Mouse (Mus musculus) spleen, postnatal 4 days (tissue): ENCODE results near the gene Ptges3.

Experiments
- DNase-seq, 2 experiments: peaks; one replicate each; pipeline ENCODE4 v3.0.0; 2022; ENCODE audit warnings: low spot score in 2 of 2

The Ptges3 gene

GRCm38 (mm10) chr10:128092506-128093495 is 34.0 kb downstream of the Ptges3 start:
- peak; percentile 83 to 89 for DNase-seq

DNA sequence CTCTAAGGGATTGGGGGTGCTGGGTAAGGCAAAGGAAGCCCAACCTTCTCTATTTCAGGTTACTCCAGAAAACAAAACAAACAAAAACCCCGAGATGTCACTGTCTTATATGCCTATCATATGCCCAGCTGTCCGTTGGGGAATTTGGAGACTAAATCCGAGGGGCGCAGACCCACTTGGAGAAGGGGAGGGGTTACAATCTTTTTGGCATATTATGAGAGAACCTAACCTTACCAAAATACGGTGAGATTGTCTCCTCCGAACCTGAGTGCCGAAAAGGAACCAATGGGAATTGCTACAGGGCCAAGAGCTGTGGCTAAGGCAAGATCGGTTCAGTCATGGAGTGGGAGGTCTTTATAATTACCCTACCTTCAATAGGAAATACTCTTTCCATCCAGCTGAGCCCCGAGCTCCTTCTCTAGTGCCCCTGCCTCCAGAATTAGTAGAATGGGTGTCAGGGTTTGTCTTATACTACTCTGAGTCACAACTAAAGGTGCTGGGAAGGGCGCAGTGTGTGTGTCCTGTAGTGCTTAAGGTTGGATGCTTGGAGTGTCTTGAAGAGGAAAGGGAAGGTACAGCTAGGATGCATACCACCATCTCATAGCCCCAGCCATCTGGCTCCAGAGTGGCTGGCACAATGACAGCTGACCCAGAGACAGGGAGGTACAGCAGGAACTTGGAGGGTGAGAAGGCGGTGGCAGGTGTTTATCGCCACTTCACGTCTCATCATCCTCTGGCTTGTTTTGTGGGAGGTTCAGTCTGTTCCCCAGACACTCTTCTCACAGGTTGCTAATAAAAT is 34.9 kb downstream of the Ptges3 start:
- DNase-seq = peak; percentile 69 to 84

GRCm38 (mm10) chr10:128094340-128094968 is 35.7 kb downstream of the Ptges3 start:
- peak; percentile 93 to 96 for DNase-seq

DNA sequence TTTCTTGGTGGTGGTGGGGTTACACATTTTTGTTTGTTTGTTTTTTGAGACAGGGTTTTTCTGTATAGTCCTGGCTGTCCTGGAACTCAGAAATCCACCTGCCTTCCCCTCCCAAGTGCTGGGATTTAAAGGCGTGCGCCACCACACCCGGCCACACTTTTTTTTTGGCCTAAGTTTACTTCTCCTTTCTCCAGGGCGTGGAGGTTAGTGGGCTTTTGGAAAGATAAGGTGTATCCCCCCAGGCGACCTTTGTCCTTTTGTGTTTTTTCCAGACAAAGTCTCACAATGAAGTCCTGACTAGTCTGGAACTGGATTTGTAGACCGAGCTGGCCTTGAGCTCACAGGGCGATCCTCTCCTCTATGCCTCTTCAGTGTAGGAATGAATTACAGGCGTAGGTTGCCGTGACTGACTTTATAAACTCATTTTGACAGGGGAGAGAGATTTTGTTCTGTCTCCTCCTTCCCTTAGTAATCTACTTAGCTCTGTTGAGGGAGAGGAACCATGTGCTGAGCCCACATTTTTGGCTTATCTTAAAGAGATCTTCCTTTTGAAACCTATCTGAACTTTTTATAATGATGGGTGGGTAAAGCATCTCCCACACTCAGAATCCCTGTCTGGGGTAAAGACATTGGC is 36.4 kb downstream of the Ptges3 start:
- DNase-seq = no peak

DNA sequence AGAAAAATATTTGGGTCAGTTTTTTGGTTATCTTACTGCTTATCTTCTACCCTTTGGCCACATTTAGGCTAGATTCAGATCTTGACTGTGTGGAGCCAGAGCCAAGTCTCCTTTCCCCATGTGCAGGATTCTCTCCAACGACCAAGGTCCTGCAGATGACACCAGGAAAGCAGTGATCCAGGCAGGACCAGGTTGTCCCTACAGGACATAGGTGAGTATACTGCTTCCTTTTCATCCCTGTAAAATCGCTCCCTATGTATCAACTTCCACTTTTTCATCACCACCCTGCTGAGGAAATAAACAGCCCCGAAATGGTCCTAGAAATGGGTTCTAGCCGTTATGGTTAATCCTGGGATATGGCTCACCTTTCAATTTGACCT is 37.5 kb downstream of the Ptges3 start:
- peak in 1 of 2 experiments; percentile 65 for DNase-seq

- DNase-seq = peak; percentile 85 to 95
Observed at GRCm38 (mm10) chr10:128096693-128097586, 38.2 kb downstream of the Ptges3 start.

- peak; percentile 41 to 78 for DNase-seq
Observed at GRCm38 (mm10) chr10:128097587-128097971, 38.8 kb downstream of the Ptges3 start.

GRCm38 (mm10) chr10:128110103-128110761 is 51.5 kb downstream of the Ptges3 start:
- no peak for DNase-seq

- DNase-seq = no peak
Observed at GRCm38 (mm10) chr10:128111227-128111626, 52.5 kb downstream of the Ptges3 start.

- no peak for DNase-seq
Observed at GRCm38 (mm10) chr10:128123833-128124232, 65.1 kb downstream of the Ptges3 start.

DNA sequence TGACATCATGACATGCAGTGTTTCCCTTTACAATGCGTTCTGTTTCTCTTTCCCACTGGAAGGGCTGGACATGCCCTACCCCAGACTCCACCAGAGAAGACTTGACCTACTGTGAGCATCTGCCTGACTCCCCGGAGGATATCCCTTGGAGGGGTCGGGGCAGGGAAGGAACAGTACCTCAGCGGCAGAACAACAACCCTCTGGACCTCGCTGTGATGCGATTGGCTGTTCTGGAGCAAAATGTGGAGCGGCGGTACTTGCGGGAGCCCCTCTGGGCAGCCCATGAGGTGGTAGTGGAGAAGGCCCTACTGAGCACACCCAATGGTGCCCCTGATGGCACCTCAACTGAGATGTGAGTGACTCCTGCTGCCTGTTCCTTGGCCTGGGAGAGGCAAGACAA is 66.1 kb downstream of the Ptges3 start:
- DNase-seq = no peak

DNA sequence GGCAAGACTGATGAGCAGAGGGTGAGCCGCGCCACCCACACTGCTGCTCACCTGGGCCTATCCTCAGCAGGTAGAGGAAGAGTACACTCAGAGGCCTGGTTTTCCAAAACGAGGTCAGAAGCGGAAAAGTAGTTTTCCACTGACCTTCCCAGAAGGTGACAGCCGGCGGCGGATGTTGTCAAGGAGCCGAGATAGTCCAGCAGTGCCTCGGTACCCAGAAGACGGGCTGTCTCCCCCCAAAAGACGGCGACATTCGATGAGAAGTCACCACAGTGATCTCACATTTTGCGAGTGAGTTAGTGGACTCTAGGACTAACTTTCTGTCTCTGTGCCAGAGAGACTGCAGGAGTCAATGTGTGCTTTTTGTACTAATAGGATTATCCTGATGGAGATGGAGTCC is 67.2 kb downstream of the Ptges3 start:
- DNase-seq = no peak
